Mouse (Mus musculus): ENCODE results near the gene Mindy4b-ps. TPM values are rescaled to one million over a fixed set of nuclear protein-coding genes. Genes with fewer than 3 reads are reported as not detected.

The Mindy4b-ps gene
- polyA plus RNA-seq, 1 experiment from 2014 or later = 0.32 TPM

GRCm38 (mm10) chr3:58747924-58748323, 74.2 kb downstream of the Mindy4b-ps start:
- Histone ChIP-seq H3K4me2 (ENCODE audit: low read length) (no peak overlapping the region), H3K4me3 (ENCODE audit: control insufficient read depth in 1 of 2, insufficient read depth in 1 of 2, low read depth in 1 of 2, low read length in 2 of 2) (no peak overlapping the region), H3K27me3 (ENCODE audit: control insufficient read depth, insufficient read depth, low read length) (no peaks in the 10 kb centered on the region), H3K9me3 (ENCODE audit: control insufficient read depth, low read length) (no peaks in the 10 kb centered on the region), H3K9ac (ENCODE audit: low read length) (no peak overlapping the region), H3K36me3 (ENCODE audit: control insufficient read depth, insufficient read depth, low read length) (no peaks in the 10 kb centered on the region), H3K27ac (replicated peaks in 1 of 2; ENCODE audit: control insufficient read depth in 1 of 2, insufficient read depth in 1 of 2, low read depth in 2 of 2, low read length in 2 of 2) (no peak overlapping the region), H3K4me1 (ENCODE audit: control insufficient read depth in 2 of 2, insufficient read depth in 2 of 2, low read length in 2 of 2) (no peaks in the 10 kb centered on the region)
- WGBS = 77% methylated on average over 1 of the region's 1 CpGs
- ATAC-seq (ENCODE audit: insufficient number of reproducible peaks, insufficient read depth, low FRiP score, low read depth) = no peak

- no peaks in the 10 kb centered on the region for H3K27me3 ChIP-seq (ENCODE audit: control insufficient read depth, insufficient read depth, low read length)
- H3K27ac ChIP-seq (replicated peaks in 1 of 2; ENCODE audit: control insufficient read depth in 1 of 2, insufficient read depth in 1 of 2, low read depth in 2 of 2, low read length in 2 of 2) = no peak overlapping the region
- ATAC-seq (ENCODE audit: insufficient number of reproducible peaks, insufficient read depth, low FRiP score, low read depth) = no peak
- H3K9me3 ChIP-seq (ENCODE audit: control insufficient read depth, low read length) = no peaks in the 10 kb centered on the region
- H3K4me1 ChIP-seq (ENCODE audit: control insufficient read depth in 2 of 2, insufficient read depth in 2 of 2, low read length in 2 of 2) = no peaks in the 10 kb centered on the region
- no peaks in the 10 kb centered on the region for H3K36me3 ChIP-seq (ENCODE audit: control insufficient read depth, insufficient read depth, low read length)
- H3K4me3 ChIP-seq (ENCODE audit: control insufficient read depth in 1 of 2, insufficient read depth in 1 of 2, low read depth in 1 of 2, low read length in 2 of 2) = no peak overlapping the region
- H3K4me2 ChIP-seq (ENCODE audit: low read length) = no peak overlapping the region
- no peak overlapping the region for H3K9ac ChIP-seq (ENCODE audit: low read length)
- 42% methylated on average over 2 of the region's 2 CpGs for WGBS
Observed at GRCm38 (mm10) chr3:58739536-58739935, 82.6 kb downstream of the Mindy4b-ps start.

Other genes with a start within 250 kb of the Mindy4b-ps start
- gene Selenot, start 245.7 kb downstream of the Mindy4b-ps start, polyA plus RNA-seq (2014; fragmentation: Nextera tagmentation; extraction: Ambion mirVana) = 21.1 and 23.1 TPM in 2 replicates
- gene Erich6, start 185.1 kb downstream of the Mindy4b-ps start, polyA plus RNA-seq (2014; fragmentation: Nextera tagmentation; extraction: Ambion mirVana) = 0.20 TPM in 1 of 2 replicates, not detected in the other
- gene Siah2, start 129.9 kb downstream of the Mindy4b-ps start, polyA plus RNA-seq (2014; fragmentation: Nextera tagmentation; extraction: Ambion mirVana) = 8.0 and 8.4 TPM in 2 replicates
- gene Clrn1, start 63.0 kb upstream of the Mindy4b-ps start, polyA plus RNA-seq (2014; fragmentation: Nextera tagmentation; extraction: Ambion mirVana) = not detected in 2 replicates
- 4.2 and 4.6 TPM in 2 replicates for gene Med12l, start 183.5 kb upstream of the Mindy4b-ps start, polyA plus RNA-seq (2014; fragmentation: Nextera tagmentation; extraction: Ambion mirVana)